ENCODE assay signal across 14 mouse cellular contexts in genomic region chr11:11885246-11885643, GRCm38 (mm10). TPM values are rescaled to one million over a fixed set of nuclear protein-coding genes. Genes with fewer than 3 reads are reported as not detected.
A peak's percentile ranks its signal among the peaks of the same experiment; 100 is the strongest.
DNase-seq lines count a peak whose midpoint lies in the region; ATAC-seq lines count a peak whose summit lies in the region.
"Had no signal": no experiment of that assay in that cellular context is flagged by ENCODE, and none has a peak within 500 bp of the region (broad histone marks: within the 10 kb centered on the region; RNA-seq: fewer than 3 reads in every experiment).

No protein-coding gene starts in this region.

- no peaks in the 10 kb centered on the region for H3K9me3 ChIP-seq in forebrain, embryonic 10.5 days
- no peaks in the 10 kb centered on the region for H3K9me3 ChIP-seq in forebrain, embryonic 11.5 days (ENCODE audit: control insufficient read depth, low read length)
- no peaks in the 10 kb centered on the region for H3K9me3 ChIP-seq in lung, embryonic 15.5 days
- no peaks in the 10 kb centered on the region for H3K9me3 ChIP-seq in limb, embryonic 12.5 days
- H3K9me3 ChIP-seq in midbrain, embryonic 15.5 days = no peaks in the 10 kb centered on the region
- H3K9me3 ChIP-seq: forebrain, embryonic 12.5 days had no signal

- 85% methylated on average over 4 of the region's 4 CpGs for WGBS in forebrain, embryonic 10.5 days
- 80% methylated on average over 4 of the region's 4 CpGs for WGBS in forebrain, embryonic 11.5 days
- 44% methylated on average over 4 of the region's 4 CpGs for WGBS in lung, embryonic 15.5 days
- 82% methylated on average over 4 of the region's 4 CpGs for WGBS in limb, embryonic 12.5 days
- 60% methylated on average over 4 of the region's 4 CpGs for WGBS in midbrain, embryonic 15.5 days

- H3K27ac ChIP-seq in forebrain, embryonic 10.5 days = peak overlapping the region; percentile 68
- no peak overlapping the region for H3K27ac ChIP-seq in forebrain, embryonic 11.5 days (ENCODE audit: low read depth, low read length)
- peak overlapping the region; percentile 77 for H3K27ac ChIP-seq in lung, embryonic 15.5 days
- peak overlapping the region; percentile 73 for H3K27ac ChIP-seq in limb, embryonic 12.5 days
- peak overlapping the region; percentile 52 for H3K27ac ChIP-seq in midbrain, embryonic 15.5 days
- H3K27ac ChIP-seq: left cerebral cortex, adult 2 months had no signal

- no peak overlapping the region for H3K4me2 ChIP-seq in forebrain, embryonic 11.5 days (ENCODE audit: low read depth, low read length, severe bottlenecking)
- H3K4me2 ChIP-seq in lung, embryonic 15.5 days = no peak overlapping the region
- no peak overlapping the region for H3K4me2 ChIP-seq in limb, embryonic 12.5 days
- no peak overlapping the region for H3K4me2 ChIP-seq in midbrain, embryonic 15.5 days
- H3K4me2 ChIP-seq: forebrain, embryonic 12.5 days had no signal

- ATAC-seq in forebrain, embryonic 11.5 days (replicated peaks; ENCODE audit: low FRiP score) = no peak
- no peak for ATAC-seq in lung, embryonic 15.5 days (ENCODE audit: borderline replicate concordance, extremely low read depth, low FRiP score, low TSS enrichment)
- no peak for ATAC-seq in limb, embryonic 12.5 days (ENCODE audit: insufficient number of reproducible peaks, insufficient read depth, low FRiP score, low TSS enrichment, low read depth)
- ATAC-seq in midbrain, embryonic 15.5 days (replicated peaks) = no peak

- no peak overlapping the region for H3K4me3 ChIP-seq in forebrain, embryonic 10.5 days
- no peak overlapping the region for H3K4me3 ChIP-seq in forebrain, embryonic 11.5 days (ENCODE audit: low read depth, low read length)
- H3K4me3 ChIP-seq in lung, embryonic 15.5 days = no peak overlapping the region
- H3K4me3 ChIP-seq in limb, embryonic 12.5 days (replicated peaks) = no peak overlapping the region
- H3K4me3 ChIP-seq in midbrain, embryonic 15.5 days = no peak overlapping the region
- H3K4me3 ChIP-seq: forebrain, embryonic 12.5 days; left cerebral cortex, adult 2 months had no signal

- peaks cover 76% of the 10 kb centered on the region for H3K4me1 ChIP-seq in forebrain, embryonic 10.5 days
- peaks cover 3% of the 10 kb centered on the region; the same call in 1 of the 2 replicates for H3K4me1 ChIP-seq in forebrain, embryonic 11.5 days (replicated peaks; ENCODE audit: control insufficient read depth, insufficient read depth, low read length)
- peaks cover 48% of the 10 kb centered on the region for H3K4me1 ChIP-seq in lung, embryonic 15.5 days
- H3K4me1 ChIP-seq in limb, embryonic 12.5 days (replicated peaks) = peaks cover 32% of the 10 kb centered on the region
- peaks cover 20% of the 10 kb centered on the region for H3K4me1 ChIP-seq in midbrain, embryonic 15.5 days

- no peak for DNase-seq in forebrain, embryonic 10.5 days (ENCODE audit: extremely low spot score, low spot score)
- DNase-seq in forebrain, embryonic 11.5 days (ENCODE audit: low spot score) = no peak
- no peak for DNase-seq in lung, postnatal 10 days
- DNase-seq in kidney, postnatal 10 days = no peak
- no peak for DNase-seq in layer of hippocampus, adult 11-12 months (ENCODE audit: low spot score)
- DNase-seq: adrenal gland, postnatal 14 days; cerebellum, adult 9-10 months; gastrocnemius, postnatal 36 days; spleen, adult 18-20 months had no signal

- H3K9ac ChIP-seq in forebrain, embryonic 11.5 days (ENCODE audit: low read length) = no peak overlapping the region
- H3K9ac ChIP-seq in lung, embryonic 15.5 days = no peak overlapping the region
- H3K9ac ChIP-seq in limb, embryonic 12.5 days (replicated peaks) = no peak overlapping the region
- H3K9ac ChIP-seq in midbrain, embryonic 15.5 days = no peak overlapping the region
- H3K9ac ChIP-seq: forebrain, embryonic 12.5 days had no signal

- H3K36me3 ChIP-seq in forebrain, embryonic 10.5 days (replicated peaks) = no peaks in the 10 kb centered on the region
- no peaks in the 10 kb centered on the region for H3K36me3 ChIP-seq in forebrain, embryonic 11.5 days (ENCODE audit: control insufficient read depth, insufficient read depth, low read length)
- no peaks in the 10 kb centered on the region for H3K36me3 ChIP-seq in lung, embryonic 15.5 days
- no peaks in the 10 kb centered on the region for H3K36me3 ChIP-seq in limb, embryonic 12.5 days
- H3K36me3 ChIP-seq in midbrain, embryonic 15.5 days (replicated peaks) = no peaks in the 10 kb centered on the region
- H3K36me3 ChIP-seq: forebrain, embryonic 12.5 days had no signal

- peaks cover 20% of the 10 kb centered on the region for H3K27me3 ChIP-seq in forebrain, embryonic 10.5 days (ENCODE audit: poor library complexity, severe bottlenecking)
- no peaks in the 10 kb centered on the region for H3K27me3 ChIP-seq in forebrain, embryonic 11.5 days (ENCODE audit: control insufficient read depth, insufficient read depth, low read length)
- H3K27me3 ChIP-seq in lung, embryonic 15.5 days = no peaks in the 10 kb centered on the region
- no peaks in the 10 kb centered on the region for H3K27me3 ChIP-seq in limb, embryonic 12.5 days
- no peaks in the 10 kb centered on the region for H3K27me3 ChIP-seq in midbrain, embryonic 15.5 days (replicated peaks)

RNA-seq across cellular contexts. Expression of gene Ddc, which starts 12.7 kb away (rescaled TPM):
- polyA plus RNA-seq in forebrain, embryonic 10.5 days (2016; fragmentation: Nextera tagmentation; extraction: Ambion mirVana) = 5.1 and 6.0 TPM in 2 replicates
- 6.8 and 8.7 TPM in 2 replicates for polyA plus RNA-seq in forebrain, embryonic 11.5 days (2014; fragmentation: Nextera tagmentation; extraction: Ambion mirVana)
- polyA plus RNA-seq in lung, embryonic 15.5 days (2015; fragmentation: Nextera tagmentation; extraction: Ambion mirVana) = 15.4 and 16.4 TPM in 2 replicates
- polyA plus RNA-seq in limb, embryonic 12.5 days (2016; fragmentation: Nextera tagmentation; extraction: Ambion mirVana) = 11.9 and 13.0 TPM in 2 replicates
- 20.4 and 21.1 TPM in 2 replicates for polyA plus RNA-seq in midbrain, embryonic 15.5 days (2015; fragmentation: Nextera tagmentation; extraction: Ambion mirVana)
